Mouse (Mus musculus) inflammation-experienced regulatory T-cells, adult 6 months (primary cell): Measurements from ENCODE around the gene Egln1. TPM values are rescaled to one million over a fixed set of nuclear protein-coding genes. Genes with fewer than 3 reads are reported as not detected.

Experiments used
- polyA plus RNA-seq, 3 experiments: library from polyadenylated mRNA; unstranded; fragments of 100-300 nt; shearing (Covaris generic); gene quantifications; one replicate each; pipeline ENCODE4 v1.2.1; 2017

The Egln1 gene
- polyA plus RNA-seq, 3 experiments from 2014 or later, result 9.8 to 12.4 (median 12.0) TPM

Other genes with a start within 250 kb of the Egln1 start
- gene Ttc13, start 227.3 kb downstream of the Egln1 start, polyA plus RNA-seq, result 10 to 100 TPM; 26.1 to 40.4 (median 39.4) TPM
- 10 to 100 TPM; 19.0 to 33.2 (median 27.3) TPM for gene Arv1, start 227.2 kb downstream of the Egln1 start, polyA plus RNA-seq
- under 1 TPM in 2 of 3 experiments, not detected in 1; 0.75 to 0.80 TPM for gene Fam89a, start 197.5 kb downstream of the Egln1 start, polyA plus RNA-seq
- gene Trim67, start 156.2 kb downstream of the Egln1 start, polyA plus RNA-seq, result not detected
- 10 to 100 TPM; 31.4 to 39.2 (median 38.9) TPM for gene Gnpat, start 86.3 kb downstream of the Egln1 start, polyA plus RNA-seq
- gene 2810004N23Rik, start 86.2 kb downstream of the Egln1 start, polyA plus RNA-seq, result 10 to 100 TPM; 29.1 to 31.9 (median 31.8) TPM
- 1 to 10 TPM; 5.8 to 8.6 (median 6.9) TPM for gene Exoc8, start 51.6 kb downstream of the Egln1 start, polyA plus RNA-seq
- gene Sprtn, start 51.4 kb downstream of the Egln1 start, polyA plus RNA-seq, result 1 to 10 TPM; 5.9 to 7.6 (median 7.4) TPM
- 10 to 100 TPM; 60.0 to 71.8 (median 60.4) TPM for gene Tsnax, start 63.7 kb upstream of the Egln1 start, polyA plus RNA-seq
- gene Disc1, start 104.9 kb upstream of the Egln1 start, polyA plus RNA-seq, result under 1 TPM; 0.24 to 0.61 (median 0.40) TPM